In the genomic region with DNA sequence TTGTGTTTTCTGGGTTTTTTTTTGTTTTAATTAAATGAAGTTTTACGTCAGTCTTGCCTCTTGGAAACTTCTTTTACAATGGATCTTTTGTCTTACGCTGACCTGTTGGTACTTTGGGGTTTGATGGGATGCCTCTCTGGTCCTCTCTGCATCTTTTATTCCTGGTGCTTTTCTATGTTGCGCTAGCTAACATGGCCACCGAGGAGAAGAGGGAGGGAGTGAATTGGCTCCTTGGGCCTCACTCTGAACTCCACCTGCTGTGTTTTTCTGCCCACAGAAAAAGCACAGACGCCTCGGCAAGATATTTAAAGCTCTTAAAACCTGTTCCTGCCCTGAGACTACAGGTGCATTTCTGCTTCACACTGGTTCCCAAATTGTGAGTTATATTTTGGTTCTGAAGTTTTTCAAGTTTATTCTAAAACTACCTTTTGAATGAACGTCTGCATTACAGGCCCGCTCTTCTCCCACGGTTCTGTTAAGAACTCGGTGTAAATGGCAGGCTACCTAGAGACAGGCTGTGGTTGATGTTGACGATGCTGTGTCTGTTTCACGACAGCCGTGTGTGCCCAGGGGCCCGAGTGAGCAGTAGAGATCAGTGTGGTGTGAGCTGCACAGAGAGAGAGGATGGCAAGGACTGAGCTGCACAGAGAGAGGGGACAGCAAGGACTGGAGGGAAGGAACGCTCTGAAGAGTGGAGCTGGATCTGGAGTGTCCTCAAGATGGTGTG, we compare ENCODE assay signal across 11 mouse cellular contexts. TPM values are rescaled to one million over a fixed set of nuclear protein-coding genes. Genes with fewer than 3 reads are reported as not detected.
DNase-seq lines count a peak whose midpoint lies in the region; ATAC-seq and TF ChIP-seq lines count a peak whose summit lies in the region.
"Had no signal": no experiment of that assay in that cellular context is flagged by ENCODE, and none has a peak within 500 bp of the region (broad histone marks: within the 10 kb centered on the region; RNA-seq: fewer than 3 reads in every experiment).

No protein-coding gene starts in this region.

- H3K4me3 ChIP-seq in heart, embryonic 10.5 days, result no peak overlapping the region
- no peak overlapping the region for H3K4me3 ChIP-seq in heart, embryonic 11.5 days (ENCODE audit: low read depth, low read length)
- H3K4me3 ChIP-seq in midbrain, embryonic 11.5 days (ENCODE audit: low read depth, low read length), result no peak overlapping the region
- no peak overlapping the region for H3K4me3 ChIP-seq in midbrain, postnatal 0 days (ENCODE audit: low read depth, low read length)
- H3K4me3 ChIP-seq in bone marrow, adult 2 months (replicated peaks; ENCODE audit: control insufficient read depth, low read depth, low read length), result no peak overlapping the region
- no peak overlapping the region for H3K4me3 ChIP-seq in forebrain, embryonic 14.5 days (ENCODE audit: low read depth, low read length)
- H3K4me3 ChIP-seq in intestine, embryonic 16.5 days (ENCODE audit: low read length), result no peak overlapping the region
- H3K4me3 ChIP-seq: limb, embryonic 13.5 days had no signal

- H3K9me3 ChIP-seq in heart, embryonic 10.5 days, result no peaks in the 10 kb centered on the region
- H3K9me3 ChIP-seq in heart, embryonic 11.5 days (replicated peaks; ENCODE audit: control insufficient read depth, low read length), result no peaks in the 10 kb centered on the region
- H3K9me3 ChIP-seq in midbrain, embryonic 11.5 days (ENCODE audit: control insufficient read depth, low read length), result no peaks in the 10 kb centered on the region
- H3K9me3 ChIP-seq in midbrain, postnatal 0 days (ENCODE audit: low read length), result no peaks in the 10 kb centered on the region
- no peaks in the 10 kb centered on the region for H3K9me3 ChIP-seq in forebrain, embryonic 14.5 days (replicated peaks; ENCODE audit: control insufficient read depth, low read length)
- H3K9me3 ChIP-seq in intestine, embryonic 16.5 days (ENCODE audit: control insufficient read depth, low read length), result no peaks in the 10 kb centered on the region
- H3K9me3 ChIP-seq: limb, embryonic 13.5 days had no signal

- H3K36me3 ChIP-seq in heart, embryonic 10.5 days, result 0 out of 2 replicates have a peak, but pooled peaks cover 3% of the 10 kb centered on the region
- no peaks in the 10 kb centered on the region for H3K36me3 ChIP-seq in heart, embryonic 11.5 days (ENCODE audit: control insufficient read depth, insufficient read depth, low read length)
- H3K36me3 ChIP-seq in midbrain, embryonic 11.5 days (ENCODE audit: control insufficient read depth, insufficient read depth, low read length), result no peaks in the 10 kb centered on the region
- no peaks in the 10 kb centered on the region for H3K36me3 ChIP-seq in midbrain, postnatal 0 days (ENCODE audit: insufficient read depth, low read length)
- no peaks in the 10 kb centered on the region for H3K36me3 ChIP-seq in forebrain, embryonic 14.5 days (ENCODE audit: control insufficient read depth, insufficient read depth, low read length)
- H3K36me3 ChIP-seq in intestine, embryonic 16.5 days (ENCODE audit: control insufficient read depth, insufficient read depth, low read length), result no peaks in the 10 kb centered on the region
- H3K36me3 ChIP-seq: limb, embryonic 13.5 days had no signal

- TF ChIP-seq CTCF in midbrain, postnatal 0 days (IDR thresholded peaks at IDR 0.05), result no peak
- TF ChIP-seq CTCF in bone marrow, adult 2 months (IDR thresholded peaks at IDR 0.05; ENCODE audit: control insufficient read depth, insufficient read depth, low read length), result no peak

- DNase-seq in heart, embryonic 10.5 days (ENCODE audit: low spot score), result no peak
- peak; percentile 87 for DNase-seq in midbrain, embryonic 11.5 days (ENCODE audit: low spot score, missing footprints)
- DNase-seq in midbrain, postnatal 0 days (ENCODE audit: low spot score), result no peak
- no peak for DNase-seq in forebrain, embryonic 14.5 days (ENCODE audit: low spot score)
- DNase-seq: heart, postnatal 10 days; kidney, postnatal 36 days had no signal

- H3K4me1 ChIP-seq in heart, embryonic 10.5 days, result peaks cover 56% of the 10 kb centered on the region
- H3K4me1 ChIP-seq in heart, embryonic 11.5 days (ENCODE audit: control insufficient read depth, insufficient read depth, low read length), result peaks cover 39% of the 10 kb centered on the region
- peaks cover 30% of the 10 kb centered on the region for H3K4me1 ChIP-seq in midbrain, embryonic 11.5 days (ENCODE audit: control insufficient read depth, insufficient read depth, low read length)
- H3K4me1 ChIP-seq in midbrain, postnatal 0 days (ENCODE audit: insufficient read depth, low read length), result peaks cover 14% of the 10 kb centered on the region
- peaks cover 8% of the 10 kb centered on the region for H3K4me1 ChIP-seq in bone marrow, adult 2 months (ENCODE audit: control insufficient read depth, insufficient read depth, low read length)
- H3K4me1 ChIP-seq in forebrain, embryonic 14.5 days (ENCODE audit: control insufficient read depth, insufficient read depth, low read length), result peaks cover 38% of the 10 kb centered on the region
- peaks cover 21% of the 10 kb centered on the region; the same call in 1 of the 2 replicates for H3K4me1 ChIP-seq in intestine, embryonic 16.5 days (ENCODE audit: control insufficient read depth, insufficient read depth, low read length)

- no peaks in the 10 kb centered on the region for H3K27me3 ChIP-seq in heart, embryonic 10.5 days (ENCODE audit: insufficient read depth, poor library complexity, severe bottlenecking)
- no peaks in the 10 kb centered on the region for H3K27me3 ChIP-seq in heart, embryonic 11.5 days (ENCODE audit: control insufficient read depth, insufficient read depth, low read length)
- H3K27me3 ChIP-seq in midbrain, embryonic 11.5 days (ENCODE audit: control insufficient read depth, insufficient read depth, low read length), result no peaks in the 10 kb centered on the region
- no peaks in the 10 kb centered on the region for H3K27me3 ChIP-seq in midbrain, postnatal 0 days (ENCODE audit: insufficient read depth, low read length)
- no peaks in the 10 kb centered on the region for H3K27me3 ChIP-seq in forebrain, embryonic 14.5 days (replicated peaks; ENCODE audit: control insufficient read depth, insufficient read depth, low read length)
- no peaks in the 10 kb centered on the region for H3K27me3 ChIP-seq in intestine, embryonic 16.5 days (replicated peaks; ENCODE audit: control insufficient read depth, insufficient read depth, low read length)
- H3K27me3 ChIP-seq: limb, embryonic 13.5 days had no signal

- no peak for ATAC-seq in heart, embryonic 11.5 days (replicated peaks; ENCODE audit: insufficient number of reproducible peaks, low FRiP score, low TSS enrichment)
- no peak for ATAC-seq in midbrain, embryonic 11.5 days (ENCODE audit: low FRiP score)
- ATAC-seq in midbrain, postnatal 0 days (ENCODE audit: low FRiP score), result no peak
- ATAC-seq in forebrain, embryonic 14.5 days, result no peak
- no peak for ATAC-seq in intestine, embryonic 16.5 days
- ATAC-seq: intestine, postnatal 0 days had no signal

- no peak for TF ChIP-seq POLR2A in bone marrow, adult 2 months (IDR thresholded peaks at IDR 0.05; ENCODE audit: borderline replicate concordance, control insufficient read depth, low read depth, low read length)

- 72% methylated on average over 15 of the region's 15 CpGs for WGBS in heart, embryonic 10.5 days
- WGBS in heart, embryonic 11.5 days (ENCODE audit: insufficient replicate concordance), result 70% methylated on average over 15 of the region's 15 CpGs
- WGBS in midbrain, embryonic 11.5 days, result 44% methylated on average over 15 of the region's 15 CpGs
- 50% methylated on average over 15 of the region's 15 CpGs for WGBS in midbrain, postnatal 0 days
- 75% methylated on average over 15 of the region's 15 CpGs for WGBS in bone marrow, adult 2 months
- WGBS in forebrain, embryonic 14.5 days, result 21% methylated on average over 15 of the region's 15 CpGs
- 75% methylated on average over 15 of the region's 15 CpGs for WGBS in intestine, embryonic 16.5 days

- peak overlapping the region; percentile 52 for H3K27ac ChIP-seq in heart, embryonic 10.5 days
- H3K27ac ChIP-seq in heart, embryonic 11.5 days (ENCODE audit: low read depth, low read length), result no peak overlapping the region
- H3K27ac ChIP-seq in midbrain, embryonic 11.5 days (ENCODE audit: low read depth, low read length), result no peak overlapping the region
- no peak overlapping the region for H3K27ac ChIP-seq in midbrain, postnatal 0 days (ENCODE audit: low read depth, low read length)
- H3K27ac ChIP-seq in bone marrow, adult 2 months (ENCODE audit: control insufficient read depth, insufficient read depth, low read depth, low read length, poor library complexity), result peak overlapping the region; percentile 12; the same call in 1 of the 2 replicates
- H3K27ac ChIP-seq in forebrain, embryonic 14.5 days (ENCODE audit: low read depth, low read length), result peak overlapping the region; percentile 50
- no peak overlapping the region for H3K27ac ChIP-seq in intestine, embryonic 16.5 days (ENCODE audit: low read length)

- H3K9ac ChIP-seq in heart, embryonic 11.5 days (ENCODE audit: low read depth, low read length), result no peak overlapping the region
- H3K9ac ChIP-seq in midbrain, embryonic 11.5 days (ENCODE audit: low read length), result no peak overlapping the region
- H3K9ac ChIP-seq in midbrain, postnatal 0 days (replicated peaks; ENCODE audit: low read length, poor library complexity, severe bottlenecking), result no peak overlapping the region
- no peak overlapping the region for H3K9ac ChIP-seq in forebrain, embryonic 14.5 days (ENCODE audit: low read length)
- H3K9ac ChIP-seq in intestine, embryonic 16.5 days (ENCODE audit: low read depth, low read length), result no peak overlapping the region

- H3K4me2 ChIP-seq in heart, embryonic 11.5 days, result no peak overlapping the region
- H3K4me2 ChIP-seq in midbrain, embryonic 11.5 days, result no peak overlapping the region
- no peak overlapping the region for H3K4me2 ChIP-seq in midbrain, postnatal 0 days (ENCODE audit: low read depth, low read length, poor library complexity, severe bottlenecking)
- no peak overlapping the region for H3K4me2 ChIP-seq in forebrain, embryonic 14.5 days (ENCODE audit: low read length)
- H3K4me2 ChIP-seq in intestine, embryonic 16.5 days (ENCODE audit: low read depth, low read length), result no peak overlapping the region

RNA-seq across cellular contexts. Expression of a gene that starts 13.5 kb away (rescaled TPM):
- polyA plus RNA-seq in heart, embryonic 10.5 days (2016; fragmentation: Nextera tagmentation; extraction: Ambion mirVana), result 7.7 and 8.8 TPM in 2 replicates
- polyA plus RNA-seq in heart, embryonic 11.5 days (2014; fragmentation: Nextera tagmentation; extraction: Ambion mirVana), result 8.0 and 9.0 TPM in 2 replicates
- polyA plus RNA-seq in midbrain, embryonic 11.5 days (2014; fragmentation: Nextera tagmentation; extraction: Ambion mirVana), result 11.2 and 13.2 TPM in 2 replicates
- total RNA-seq in midbrain, postnatal 0 days (2014; rRNA removed), result 15.9 and 16.0 TPM in 2 replicates
- polyA plus RNA-seq in midbrain, postnatal 0 days (2015; fragmentation: Nextera tagmentation; extraction: Ambion mirVana), result 11.0 and 11.7 TPM in 2 replicates
- polyA plus RNA-seq in bone marrow, adult 2 months (2011; ENCODE audit: insufficient read depth, insufficient read length, low replicate concordance, missing spikeins), result 36.4 and 57.6 TPM in 2 replicates
- polyA plus RNA-seq in forebrain, embryonic 14.5 days (2014; fragmentation: Nextera tagmentation; extraction: Ambion mirVana), result 21.9 and 26.0 TPM in 2 replicates
- 2.4 and 3.2 TPM in 2 replicates for polyA plus RNA-seq in intestine, embryonic 16.5 days (2015; fragmentation: Nextera tagmentation; extraction: Ambion mirVana)

Comparison
In these comparisons a context has a peak if more than half of its experiments do, and no peak if none do; other contexts are left out.
1. H3K27ac ChIP-seq: peak in heart, embryonic 10.5 days (single experiment), bone marrow, adult 2 months (single experiment) and forebrain, embryonic 14.5 days (single experiment); none in heart, embryonic 11.5 days (single experiment), midbrain, embryonic 11.5 days (single experiment), midbrain, postnatal 0 days (single experiment) and intestine, embryonic 16.5 days (single experiment).